Mouse (Mus musculus): Measurements from ENCODE around the gene Gpr4.

Gpr4 gene

GRCm38 (mm10) chr7:19211996-19212755 lies at the start of gene Gpr4:
Gene Gpr4 (plus strand): TSS chr7:19212538.
- DNase-seq (ENCODE audit: low spot score), result no peak

- DNase-seq (ENCODE audit: low spot score), result no peak
Measured at GRCm38 (mm10) chr7:19162928-19163327, 49.4 kb upstream of the Gpr4 start.

DNA sequence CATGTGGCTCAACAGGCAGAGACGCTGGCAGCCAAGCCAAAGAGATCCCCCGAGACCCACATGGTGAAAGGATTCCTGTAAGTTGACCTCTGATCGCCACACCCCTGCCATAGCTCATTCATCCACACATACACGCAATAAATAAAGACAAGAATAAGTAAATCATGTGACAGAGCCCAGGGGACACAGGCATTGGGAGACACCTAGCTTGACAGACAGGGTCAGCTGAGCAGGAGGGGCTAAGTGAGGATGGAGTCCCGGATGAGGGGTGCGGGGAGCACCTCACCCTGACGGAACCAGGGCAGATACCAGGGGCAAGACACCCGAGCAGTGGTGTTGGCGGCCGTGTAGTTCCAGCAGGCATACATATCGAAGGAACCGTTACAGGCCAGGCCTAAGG lies 48.6 kb upstream of the Gpr4 start:
- DNase-seq (ENCODE audit: low spot score), result no peak

DNA sequence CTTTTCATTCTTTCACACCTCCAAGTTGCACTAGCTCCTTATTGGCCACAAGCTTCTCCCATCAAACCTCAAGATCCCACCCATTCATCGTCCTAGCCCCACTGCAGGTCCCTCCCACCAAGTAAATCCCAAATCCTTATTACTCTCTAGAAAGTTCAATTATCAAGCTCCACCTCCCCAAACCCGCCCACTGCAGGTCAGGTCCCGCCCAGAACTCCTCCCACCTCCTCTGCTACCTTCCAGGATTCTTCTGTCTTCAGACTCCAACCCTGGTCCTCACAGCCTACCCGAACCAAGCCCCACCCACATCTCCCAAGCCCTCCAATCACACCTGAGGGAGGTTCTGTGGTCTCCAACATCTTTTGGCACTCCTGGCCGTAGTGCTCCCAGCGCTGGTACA lies 48.1 kb upstream of the Gpr4 start:
- no peak for DNase-seq (ENCODE audit: low spot score)

DNA sequence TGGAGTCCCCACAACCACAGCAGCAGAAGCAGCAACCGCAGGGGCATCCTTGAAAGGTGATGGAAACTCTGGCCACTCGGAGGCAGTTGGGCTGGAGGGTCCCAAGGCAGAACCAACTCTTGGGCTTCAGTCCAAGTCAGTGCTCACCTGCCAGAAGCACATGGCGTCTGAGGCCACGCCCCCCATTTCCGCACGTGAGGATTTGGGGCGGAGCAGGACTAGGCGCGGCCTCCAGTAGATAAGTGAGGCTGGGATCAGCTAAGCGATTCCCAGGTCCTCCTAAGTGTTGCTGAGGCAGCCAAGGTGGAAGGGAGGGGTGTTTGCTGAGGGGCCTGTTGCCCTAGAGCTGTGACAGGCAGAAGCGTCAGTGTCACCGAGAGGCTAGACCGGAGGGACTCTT lies 47.4 kb upstream of the Gpr4 start:
- peak; percentile 53 for DNase-seq (ENCODE audit: low spot score)

DNA sequence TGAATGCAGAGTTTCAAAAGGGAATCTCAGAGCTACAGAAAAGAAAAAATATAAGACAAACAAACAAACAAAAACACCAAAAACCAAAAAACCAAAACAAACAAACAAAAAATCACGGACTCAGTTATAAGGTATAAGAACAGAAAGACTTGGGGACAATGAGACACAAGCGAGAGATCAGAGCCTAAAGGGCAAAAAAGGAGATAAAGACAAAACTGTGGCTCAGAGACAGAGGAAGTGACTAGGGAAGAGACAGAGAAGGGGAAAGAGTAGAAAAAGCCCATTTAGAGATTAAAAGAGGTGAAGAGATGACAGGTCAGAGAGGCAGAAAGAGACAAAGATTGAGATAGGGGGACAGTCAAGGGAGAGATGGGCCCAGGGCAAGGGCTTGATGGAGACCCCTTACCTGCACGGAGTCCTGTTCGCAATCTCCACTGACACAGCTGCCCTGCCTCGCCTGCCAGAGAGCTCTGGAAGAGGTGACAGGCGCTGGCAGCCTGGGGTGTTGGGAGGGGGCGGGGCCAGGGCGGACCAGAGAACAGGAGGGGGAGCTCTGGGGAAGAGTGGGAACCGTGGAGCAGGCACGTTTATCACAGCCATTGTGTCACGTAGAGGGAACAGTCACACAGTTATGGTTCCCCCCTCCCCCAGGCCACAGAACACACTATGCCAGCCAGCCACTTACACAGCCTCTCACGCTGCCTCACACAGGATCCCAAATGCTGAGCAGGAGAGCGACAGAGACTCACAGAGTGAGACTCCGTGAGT lies 46.5 kb upstream of the Gpr4 start, which contains the start of gene Gipr:
Gene Gipr (minus strand): TSS at position 472 of the 768 bp plus-strand sequence.
- no peak for DNase-seq (ENCODE audit: low spot score)

DNA sequence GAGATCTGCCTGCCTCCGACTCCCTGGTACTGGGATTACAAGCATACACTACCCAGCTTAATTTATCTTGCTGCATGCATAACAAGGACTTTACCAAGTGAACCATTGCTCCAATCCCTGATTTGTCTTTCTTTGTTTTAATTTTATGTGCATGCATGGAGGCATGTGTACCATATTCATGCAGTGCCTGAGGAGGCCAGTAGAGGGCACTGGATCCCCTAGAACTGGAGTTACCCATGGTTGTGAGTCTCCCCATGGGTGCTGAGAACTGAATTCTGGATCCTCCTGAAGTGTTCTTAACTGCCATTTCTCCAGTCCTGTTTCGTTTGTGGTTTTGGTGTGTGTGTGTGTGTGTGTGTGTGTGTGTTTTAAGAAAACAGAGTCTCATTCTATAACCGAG lies 45.3 kb upstream of the Gpr4 start:
- no peak for DNase-seq (ENCODE audit: low spot score)

GRCm38 (mm10) chr7:19169506-19169905 lies 42.8 kb upstream of the Gpr4 start:
- no peak for DNase-seq (ENCODE audit: low spot score)

DNA sequence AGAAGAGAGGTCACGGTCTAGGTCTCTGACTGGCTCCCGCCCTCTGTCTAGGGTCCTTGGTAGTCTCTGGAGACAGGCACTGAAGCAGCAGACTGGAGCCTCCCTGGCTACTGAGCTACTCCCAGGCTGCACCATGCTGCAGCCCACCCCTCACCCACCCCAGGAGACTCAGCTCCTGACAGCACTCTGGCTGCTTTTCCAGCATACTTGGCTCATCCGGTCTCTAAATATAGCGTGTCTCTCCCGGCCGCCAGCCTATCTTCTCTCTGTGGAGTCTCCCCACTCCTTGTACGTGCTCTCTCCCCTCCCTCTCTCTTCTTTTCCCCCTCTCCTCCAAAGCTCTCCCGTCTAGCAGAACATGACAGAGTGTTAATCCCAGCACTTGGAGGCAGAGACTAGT lies 42.2 kb upstream of the Gpr4 start:
- no peak for DNase-seq (ENCODE audit: low spot score)

- no peak for DNase-seq (ENCODE audit: low spot score)
Measured at GRCm38 (mm10) chr7:19171831-19172230, 40.5 kb upstream of the Gpr4 start.

DNA sequence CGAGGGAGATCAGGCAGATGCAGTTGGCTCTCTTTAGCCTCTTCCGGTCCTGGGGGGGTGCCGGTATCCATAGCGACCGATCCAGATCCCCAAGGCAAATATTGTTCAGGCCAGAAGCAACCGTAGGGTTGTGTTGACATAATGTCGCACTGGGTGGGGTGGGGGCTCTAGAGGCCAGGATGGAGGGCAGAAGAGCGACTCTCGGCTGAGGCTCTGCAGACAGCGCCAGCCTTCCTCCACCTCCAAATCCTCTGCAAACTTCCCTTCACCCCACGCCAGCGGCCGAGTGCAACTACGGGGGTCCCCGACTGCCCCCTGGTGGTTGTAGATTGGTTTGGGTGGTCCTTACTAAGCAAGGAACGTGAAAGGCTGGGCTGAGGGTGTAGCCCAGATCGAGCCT lies 39.5 kb upstream of the Gpr4 start:
- DNase-seq (ENCODE audit: low spot score), result peak; percentile 75

DNA sequence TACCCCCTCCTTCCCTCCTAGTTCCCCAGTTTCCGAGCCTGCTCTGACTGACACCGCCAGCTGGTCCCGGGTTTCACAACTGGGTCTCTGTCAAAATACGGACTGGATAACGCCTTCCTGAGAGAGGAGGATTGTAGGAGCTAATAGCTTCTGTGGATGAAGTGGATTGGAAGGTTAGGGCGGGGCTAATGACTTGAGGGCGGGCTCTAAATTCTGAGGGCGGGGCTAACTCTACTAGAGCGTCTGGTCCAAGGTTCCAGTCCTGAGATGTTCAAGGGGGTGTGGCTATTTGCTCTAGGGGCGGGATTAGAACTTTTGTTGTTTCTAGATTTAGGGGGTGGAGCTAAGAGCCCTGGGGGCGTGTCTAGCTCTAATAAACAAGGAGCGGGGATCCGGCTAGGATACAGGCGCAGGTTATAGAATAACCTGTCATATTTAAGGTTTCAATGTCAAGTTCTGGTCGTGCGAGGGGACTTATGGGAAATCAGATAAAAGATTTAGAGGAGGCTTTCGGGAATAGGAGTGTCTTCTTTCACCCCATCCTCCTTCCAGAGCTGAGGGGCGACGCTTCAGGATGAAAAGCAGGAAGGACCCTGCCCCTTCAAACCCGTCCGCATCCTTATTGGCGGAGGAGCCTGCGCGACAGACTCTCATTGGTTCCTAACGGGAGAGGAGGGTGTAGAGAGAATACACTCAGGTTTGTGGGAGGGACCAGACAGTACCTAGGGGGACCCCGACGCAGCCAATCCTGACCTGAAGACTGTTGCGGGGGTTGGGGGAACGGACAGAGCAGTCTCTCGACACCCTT lies 36.4 kb upstream of the Gpr4 start, which contains the start of gene Eml2:
Gene Eml2 (plus strand): TSS at position 714 of the 808 bp plus-strand sequence.
- DNase-seq (ENCODE audit: low spot score), result no peak

GRCm38 (mm10) chr7:19176516-19176947 lies 35.8 kb upstream of the Gpr4 start:
- no peak for DNase-seq (ENCODE audit: low spot score)

DNA sequence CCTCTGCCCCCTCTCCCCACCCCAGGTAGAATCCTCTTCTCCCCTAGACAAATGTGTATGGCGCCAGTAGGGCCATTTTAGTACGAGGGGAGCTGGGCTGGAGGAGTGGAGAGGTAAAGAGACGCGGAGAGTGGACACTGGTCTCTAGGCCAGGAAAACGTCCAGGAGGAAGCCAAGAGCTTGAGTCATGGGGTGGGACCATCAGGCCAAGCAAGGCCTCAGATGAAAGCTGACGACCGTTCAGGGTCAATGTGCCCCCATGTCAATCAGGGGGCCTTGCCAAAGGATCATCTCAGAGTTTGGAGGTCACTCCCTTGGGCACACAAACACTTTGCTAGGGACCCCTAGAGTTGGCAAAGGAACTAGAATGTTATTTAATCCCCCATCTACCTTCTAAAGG lies 35.1 kb upstream of the Gpr4 start:
- DNase-seq (ENCODE audit: low spot score), result no peak

DNA sequence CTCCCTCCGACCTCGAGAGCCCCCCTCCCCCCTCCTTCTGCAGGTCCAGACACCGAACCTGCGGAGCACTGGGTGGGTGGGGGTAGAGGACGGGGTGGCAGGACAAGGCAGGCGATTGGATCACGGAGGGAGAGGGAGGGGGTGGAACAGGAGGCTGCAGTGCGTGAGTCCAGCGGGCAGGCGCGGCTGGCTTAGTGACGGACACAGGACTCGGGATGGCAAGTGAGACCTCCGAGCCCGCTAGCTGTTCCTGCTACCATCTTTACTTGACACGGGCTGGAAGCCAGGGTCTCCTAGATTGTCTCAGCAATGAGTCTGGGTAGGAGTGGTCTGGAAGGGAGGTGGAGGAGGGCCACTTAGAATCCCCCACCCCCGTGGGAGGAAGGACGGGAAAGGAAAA lies 34.3 kb upstream of the Gpr4 start:
- DNase-seq (ENCODE audit: low spot score), result no peak

DNA sequence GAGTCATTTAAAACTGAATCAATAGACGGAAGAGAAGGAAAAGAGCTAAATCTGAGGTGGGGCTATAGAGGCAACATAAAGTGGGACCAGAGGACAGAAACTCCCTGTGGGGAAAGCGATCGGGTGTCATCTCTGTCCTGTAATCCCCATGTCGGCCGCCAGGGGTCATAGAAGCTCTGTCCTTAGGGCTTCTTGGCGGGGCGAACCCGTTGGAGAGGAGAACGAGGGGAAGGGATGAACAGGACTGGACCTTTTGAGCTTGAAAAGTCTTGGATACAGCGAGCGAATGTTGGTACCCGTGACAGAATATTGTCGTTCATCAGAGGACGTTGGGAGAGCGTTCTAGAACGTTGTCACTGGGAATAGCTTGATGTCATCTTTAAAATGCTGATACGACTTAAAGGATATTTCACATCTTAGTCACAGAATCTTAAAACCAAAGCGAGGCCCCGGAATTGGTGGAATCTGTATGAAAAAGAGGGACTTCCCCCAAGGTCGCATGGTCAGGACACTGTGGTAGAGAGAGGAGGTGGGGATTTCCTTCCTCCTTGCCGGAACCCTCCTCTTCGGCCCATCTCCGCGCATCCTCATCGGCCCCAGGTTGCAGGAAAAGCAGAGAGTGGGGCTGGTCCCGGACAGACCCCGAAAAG lies 33.8 kb upstream of the Gpr4 start:
- peak; percentile 75 for DNase-seq (ENCODE audit: low spot score)

DNA sequence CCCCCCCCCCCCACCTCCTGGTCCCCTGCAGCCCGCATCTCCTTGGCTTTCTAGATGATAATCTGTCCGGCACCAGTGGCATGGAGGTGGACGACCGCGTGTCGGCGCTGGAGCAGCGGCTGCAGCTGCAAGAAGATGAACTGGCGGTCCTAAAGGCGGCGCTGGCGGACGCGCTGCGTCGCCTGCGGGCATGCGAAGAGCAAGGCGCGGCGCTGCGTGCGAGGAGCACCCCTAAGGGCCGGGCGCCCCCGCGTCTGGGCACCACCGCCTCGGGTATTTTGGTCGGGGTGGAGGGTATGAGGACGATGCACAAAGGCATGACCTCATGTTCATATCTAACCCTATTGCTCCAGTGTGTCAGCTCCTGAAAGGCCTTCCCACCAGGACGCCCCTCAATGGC lies 33.2 kb upstream of the Gpr4 start:
- DNase-seq (ENCODE audit: low spot score), result peak; percentile 66

DNA sequence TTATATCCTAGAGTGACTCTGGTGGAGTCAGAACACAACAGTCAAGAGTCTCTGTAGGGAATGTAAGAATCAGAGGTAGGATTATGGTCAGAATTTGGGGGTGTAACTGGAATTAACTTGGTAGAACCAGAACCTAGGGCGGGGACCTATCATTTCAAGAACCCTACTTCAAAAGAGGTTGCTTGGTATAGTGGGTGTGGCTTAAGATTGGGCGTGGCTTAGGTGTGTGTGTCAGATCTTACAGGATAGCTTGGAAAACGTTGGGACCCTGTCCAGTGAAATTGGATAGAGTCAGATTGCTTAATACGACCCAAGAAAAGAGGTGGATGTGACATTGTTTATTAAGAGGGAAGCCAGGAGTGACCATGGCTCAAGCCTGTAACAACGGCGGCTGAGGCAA lies 32.4 kb upstream of the Gpr4 start:
- DNase-seq (ENCODE audit: low spot score), result no peak

- DNase-seq (ENCODE audit: low spot score), result no peak
Measured at GRCm38 (mm10) chr7:19180862-19181429, 31.4 kb upstream of the Gpr4 start.

GRCm38 (mm10) chr7:19184250-19184649 lies 28.1 kb upstream of the Gpr4 start:
- DNase-seq (ENCODE audit: low spot score), result no peak

DNA sequence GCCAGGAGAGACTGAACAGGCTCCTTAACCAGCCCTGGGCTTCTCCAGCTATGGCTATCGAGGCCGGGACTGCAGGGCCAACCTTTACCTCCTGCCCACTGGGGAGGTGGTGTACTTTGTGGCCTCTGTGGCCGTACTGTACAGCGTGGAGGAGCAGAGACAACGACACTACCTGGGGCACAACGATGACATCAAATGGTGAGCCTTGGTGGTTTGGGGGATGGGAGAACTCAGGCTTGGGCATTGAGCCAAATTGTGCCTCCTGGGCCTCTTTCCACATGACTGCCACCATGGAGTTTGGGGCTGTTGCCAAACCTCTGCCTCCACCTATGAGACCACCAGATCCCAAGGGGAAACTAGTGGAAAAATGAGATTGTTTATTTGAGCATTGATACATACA lies 27.6 kb upstream of the Gpr4 start:
- no peak for DNase-seq (ENCODE audit: low spot score)

- no peak for DNase-seq (ENCODE audit: low spot score)
Measured at GRCm38 (mm10) chr7:19194676-19195075, 17.7 kb upstream of the Gpr4 start.

All from T-cell, adult 2 months (primary cell).